1 mouse cellular context compared by ENCODE assay signal in the genomic region with DNA sequence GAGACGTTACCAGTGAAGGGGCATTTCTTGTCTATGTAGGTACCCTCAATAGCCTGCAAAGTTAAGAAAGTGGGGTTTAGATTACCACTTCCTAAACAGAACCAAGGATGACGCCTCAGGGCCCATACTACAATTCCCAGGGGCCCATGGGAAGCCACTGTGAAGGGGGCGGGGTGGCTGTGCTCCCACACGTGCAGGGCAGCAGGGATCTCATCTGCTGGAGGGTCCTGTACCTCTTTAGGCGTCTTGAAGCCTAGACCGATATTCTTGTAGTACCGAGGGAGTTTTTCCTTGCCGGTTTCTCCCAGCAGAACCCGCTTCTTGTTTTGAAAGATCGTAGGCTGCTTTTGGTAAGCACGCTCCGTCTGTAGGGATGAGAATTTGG.
TF ChIP-seq lines count a peak whose summit lies in the region.

No protein-coding gene starts in this region.

TF ChIP-seq in MEL, 35 proteins besides CTCF, POLR2A, EP300 and RAD21:
- TF ChIP-seq CHD2 (IDR thresholded peaks at IDR 0.05; ENCODE audit: low read length) (no peak), TBP (IDR thresholded peaks at IDR 0.05; ENCODE audit: low read depth, low read length) (0 out of 2 replicates have a peak, but pooled peaks have one; percentile 17)
TF ChIP-seq in MEL: peak in this region for 1.
